Mouse (Mus musculus) urinary bladder, postnatal 25 days (tissue): ENCODE data around the gene Ripply2.
"Not testable (repeated sequence)": the region's sequence is repeated elsewhere in the genome, so short reads cannot be mapped to it uniquely, and the experiment has no call there.

Experiments
- DNase-seq: peaks from one replicate; pipeline ENCODE4 v3.0.0; 2022; ENCODE audit warnings: low spot score

Ripply2 gene

GRCm38 (mm10) chr9:87015288-87015937, at the start of gene Ripply2:
TSS of gene Ripply2 (plus strand) at chr9:87015537.
- no peak for DNase-seq

DNA sequence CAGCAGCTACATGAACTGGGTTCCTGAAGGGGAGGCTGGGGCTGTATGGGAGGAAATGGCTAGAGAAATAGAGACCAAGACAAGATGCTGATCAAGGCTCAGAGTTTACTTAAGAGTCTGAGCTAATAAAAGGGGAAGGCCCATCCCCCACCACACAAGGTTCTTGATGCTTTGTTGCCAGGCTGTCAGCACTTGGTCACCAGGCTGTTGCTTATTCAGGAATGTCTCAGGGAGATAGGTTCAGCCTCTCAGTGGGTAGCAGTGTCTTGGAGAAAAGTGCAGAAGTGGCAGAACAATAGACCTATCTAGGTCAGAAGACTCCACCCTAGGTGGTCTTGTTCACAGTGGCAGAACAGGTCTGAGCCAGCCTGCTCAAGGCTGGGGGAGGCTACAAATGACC, 42.9 kb upstream of the Ripply2 start:
- not testable (repeated sequence) for DNase-seq

DNA sequence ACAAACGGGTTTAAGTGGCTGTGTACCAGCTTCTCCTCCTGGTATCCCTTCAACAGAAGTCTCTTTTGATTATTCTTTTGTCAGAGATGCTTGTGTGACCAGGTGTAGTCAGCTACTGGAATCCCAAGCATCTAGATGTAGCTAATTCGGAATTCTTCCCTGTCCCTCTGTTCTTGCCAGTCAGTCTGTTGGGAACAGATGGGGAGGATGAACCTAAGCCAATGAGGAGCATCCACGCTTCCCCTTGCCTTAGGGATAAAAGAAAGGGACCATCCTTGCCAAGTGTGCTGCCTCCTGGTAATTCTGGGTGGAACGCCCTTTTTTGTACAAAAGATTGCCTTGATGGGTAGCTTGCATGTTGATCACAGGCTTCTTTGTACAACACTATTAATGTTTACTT, 41.8 kb upstream of the Ripply2 start:
- no peak for DNase-seq

GRCm38 (mm10) chr9:86976896-86977295, 38.4 kb upstream of the Ripply2 start:
- no peak for DNase-seq

DNA sequence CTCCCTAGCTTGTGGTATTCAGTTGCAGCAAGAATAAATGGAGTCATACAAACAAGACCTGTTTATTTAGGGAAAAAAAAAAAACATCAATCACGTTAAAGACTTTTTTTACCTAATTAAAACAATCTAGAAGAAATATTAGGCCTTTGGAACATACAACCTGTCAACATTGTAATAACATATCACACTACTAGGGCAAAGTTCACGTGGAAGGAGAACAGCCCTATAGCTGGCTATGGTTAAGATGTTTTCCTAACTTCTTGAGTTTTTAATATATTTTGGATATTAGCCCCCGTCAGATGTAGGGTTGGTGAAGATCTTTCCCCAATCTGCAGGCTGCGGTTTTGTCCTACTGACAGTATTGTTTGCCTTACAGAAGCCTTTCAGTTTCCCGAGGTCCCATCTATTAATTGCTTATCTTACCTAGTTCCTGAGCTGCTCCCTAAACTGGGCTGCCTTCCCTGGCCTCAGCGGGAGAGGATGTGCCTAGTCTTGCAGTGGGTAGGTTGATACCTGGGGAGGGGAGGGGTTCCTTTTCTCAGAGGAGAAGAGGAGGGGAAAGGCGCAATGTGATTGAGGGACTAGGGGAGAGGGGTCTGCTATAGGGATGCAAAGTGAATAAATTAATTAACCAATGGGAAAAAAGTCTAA, 37.0 kb upstream of the Ripply2 start:
- DNase-seq, result no peak

- no peak for DNase-seq
Observed at GRCm38 (mm10) chr9:86980048-86980447, 35.3 kb upstream of the Ripply2 start.

DNA sequence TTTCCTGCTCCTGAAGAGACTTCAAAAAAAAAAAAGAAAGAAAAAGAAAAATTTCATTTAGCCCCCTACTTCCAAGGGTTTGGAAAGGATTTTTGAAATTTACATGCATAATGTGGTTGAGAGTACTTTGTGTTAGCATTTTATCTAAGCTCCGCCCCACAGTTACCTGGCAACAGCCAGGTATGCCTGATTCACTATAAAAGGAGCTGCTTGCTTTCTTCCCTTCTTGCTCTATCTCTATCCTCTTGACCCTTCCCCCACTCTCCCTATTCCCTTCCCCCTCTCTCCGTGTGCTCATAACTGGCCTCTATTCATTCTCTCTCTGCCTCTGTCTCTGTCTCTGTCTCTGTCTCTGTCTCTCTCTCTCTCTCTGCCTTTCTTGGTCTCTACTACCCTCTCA, 34.4 kb upstream of the Ripply2 start:
- no peak for DNase-seq

DNA sequence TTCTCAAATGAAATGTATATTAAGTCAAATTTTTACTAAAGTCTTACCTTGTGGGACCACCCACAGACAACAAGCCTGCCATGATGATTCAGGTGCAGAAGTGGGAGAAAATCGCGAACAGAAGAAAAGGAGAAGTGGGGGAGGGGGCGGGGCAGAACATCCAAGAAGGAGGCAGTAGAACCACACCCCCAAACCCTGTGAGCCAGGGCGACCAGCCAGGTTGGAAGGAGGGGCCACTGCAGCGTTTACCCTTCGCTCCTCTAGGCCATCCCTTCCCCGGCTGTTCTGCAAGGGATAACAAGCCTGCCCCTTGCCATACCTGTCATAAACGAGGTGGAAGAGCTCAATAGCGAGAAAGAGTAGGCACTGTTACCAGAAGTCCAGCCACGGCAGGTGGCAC, 33.8 kb upstream of the Ripply2 start:
- no peak for DNase-seq

DNA sequence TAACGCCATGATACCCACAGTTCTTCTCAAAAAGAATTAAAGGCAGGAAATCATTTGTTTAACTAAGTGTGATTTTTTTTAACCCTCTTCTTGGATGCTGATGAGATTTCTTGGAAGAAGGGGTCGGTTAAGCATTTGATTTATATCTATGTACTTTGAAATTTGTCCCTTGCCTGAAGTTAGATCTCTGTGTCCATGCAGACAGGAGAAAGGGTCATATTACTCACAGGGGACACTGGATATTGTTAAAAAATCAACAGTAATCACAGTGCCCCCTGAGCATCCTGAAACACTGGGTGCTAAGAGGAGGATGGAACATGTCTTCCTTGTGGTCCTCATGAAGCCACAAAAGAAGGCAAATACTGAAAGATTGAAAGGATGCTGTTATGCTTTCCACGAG, 30.8 kb upstream of the Ripply2 start:
- DNase-seq, result no peak

DNA sequence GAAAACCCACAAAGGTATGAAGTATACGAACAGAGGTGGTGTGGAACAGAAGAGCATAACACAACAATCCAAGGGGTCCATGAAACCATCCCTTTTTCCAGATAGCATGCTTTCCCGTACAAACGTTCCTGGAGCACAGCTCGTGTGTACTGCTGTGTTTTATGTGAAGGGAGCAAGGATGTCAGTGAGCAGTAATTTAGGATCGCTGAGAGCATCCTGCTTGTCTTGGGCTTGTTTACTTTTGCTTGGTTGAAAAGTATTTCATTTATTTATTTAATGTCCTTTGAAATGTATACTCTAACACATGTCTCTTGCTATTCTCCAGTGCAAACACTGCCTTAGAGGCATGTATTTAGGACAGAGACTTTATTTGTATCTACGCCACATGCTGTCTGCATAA, 30.2 kb upstream of the Ripply2 start:
- DNase-seq, result no peak

- DNase-seq, result no peak
Observed at GRCm38 (mm10) chr9:86986703-86987296, 28.5 kb upstream of the Ripply2 start.

GRCm38 (mm10) chr9:86989822-86990221, 25.5 kb upstream of the Ripply2 start:
- no peak for DNase-seq

- DNase-seq, result no peak
Observed at GRCm38 (mm10) chr9:86991758-86992157, 23.6 kb upstream of the Ripply2 start.

- no peak for DNase-seq
Observed at GRCm38 (mm10) chr9:86997046-86997691, 18.2 kb upstream of the Ripply2 start.

GRCm38 (mm10) chr9:86999956-87000582, 15.3 kb upstream of the Ripply2 start:
- no peak for DNase-seq

GRCm38 (mm10) chr9:87004701-87005434, 10.5 kb upstream of the Ripply2 start:
- DNase-seq, result no peak

- no peak for DNase-seq
Observed at GRCm38 (mm10) chr9:87005435-87005779, 9.9 kb upstream of the Ripply2 start.

GRCm38 (mm10) chr9:87008507-87008906, 6.8 kb upstream of the Ripply2 start:
- DNase-seq, result no peak

DNA sequence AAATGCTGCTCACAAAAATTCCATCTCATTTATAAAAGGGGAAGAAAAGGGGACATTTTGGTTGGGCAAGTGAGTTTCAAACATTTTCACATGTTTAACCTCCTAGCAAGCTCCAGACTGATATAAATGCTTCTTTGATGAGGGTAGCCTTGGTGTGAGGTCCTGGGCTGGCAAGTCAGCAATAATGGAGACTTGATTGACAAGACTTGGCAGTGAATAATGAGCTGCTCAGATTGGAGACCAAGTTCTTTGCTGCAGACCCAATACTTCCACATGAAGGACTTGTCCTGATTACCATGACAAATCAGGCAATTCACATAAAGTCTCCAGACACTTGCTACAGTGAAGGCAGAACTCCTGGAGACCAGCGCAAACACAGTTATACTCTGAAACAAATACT, 6.4 kb upstream of the Ripply2 start:
- no peak for DNase-seq

DNA sequence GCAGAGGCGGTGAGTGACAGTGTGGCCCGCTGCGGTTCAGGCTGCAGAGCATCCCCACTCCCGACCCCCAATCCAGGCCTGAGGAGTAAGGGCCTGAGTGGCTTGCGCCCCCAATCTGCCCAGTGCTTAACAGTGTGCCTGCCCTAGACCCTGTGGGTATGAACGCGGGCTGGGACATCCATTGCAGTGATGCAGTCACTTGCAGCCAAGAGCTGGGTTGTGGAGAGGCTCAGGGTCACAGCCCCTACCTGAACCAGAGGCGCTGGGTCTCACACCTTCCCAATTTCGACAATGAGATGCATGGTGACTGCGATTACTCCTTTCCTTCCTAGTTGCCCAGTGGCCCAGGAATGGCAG, 579 bp downstream of the Ripply2 start:
- DNase-seq, result no peak

- peak; percentile 97 for DNase-seq
Observed at GRCm38 (mm10) chr9:87021778-87022523, 6.6 kb downstream of the Ripply2 start, which contains the start of gene Cyb5r4. TSS of gene Cyb5r4 (plus strand) at chr9:87022014.
